Mouse (Mus musculus): ENCODE data around the gene Lmnb2. TPM values are rescaled to one million over a fixed set of nuclear protein-coding genes. Genes with fewer than 3 reads are reported as not detected.

Gene Lmnb2
- total RNA-seq, 2 experiments from 2014 or later = 24.0 to 28.1 TPM

DNA sequence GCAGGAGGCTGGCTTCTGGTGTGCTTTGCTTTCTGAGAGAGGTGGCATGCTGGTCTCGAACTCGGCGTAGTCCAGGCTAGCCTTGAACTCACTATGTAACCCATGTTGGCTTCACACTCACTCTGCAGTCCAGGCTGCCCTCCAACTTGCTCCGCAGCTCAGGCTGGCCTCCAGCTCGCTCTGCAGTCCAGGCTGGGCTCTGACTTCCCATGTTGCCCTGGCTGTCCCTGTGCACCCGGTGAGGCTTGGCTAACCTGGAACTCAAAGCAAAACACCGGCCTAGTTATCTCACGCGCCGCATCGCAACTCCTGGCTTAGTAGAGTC lies 62.3 kb downstream of the Lmnb2 start:
- DNase-seq = no peak

- peak; percentile 99 for DNase-seq
Measured at GRCm38 (mm10) chr10:80854913-80855748, 62.9 kb downstream of the Lmnb2 start, which contains the start of the genes Lsm7 and Sppl2b. Lsm7 (minus strand) TSS chr10:80855209. Sppl2b (plus strand) TSS chr10:80855275.

Other genes starting within 250 kb of the Lmnb2 start
- gene Mknk2, start 240.1 kb downstream of the Lmnb2 start, total RNA-seq (2021) = 100 to 1,000 TPM; 142 to 160 TPM
- gene Mob3a, start 216.3 kb downstream of the Lmnb2 start, total RNA-seq (2021) = 10 to 100 TPM in 1 of 2 experiments, 1 to 10 TPM in 1; 8.6 to 13.1 TPM
- 1 to 10 TPM; 4.3 to 6.1 TPM for gene Izumo4, start 216.1 kb downstream of the Lmnb2 start, total RNA-seq (2021)
- 10 to 100 TPM; 27.7 to 37.1 TPM for gene Ap3d1, start 176.0 kb downstream of the Lmnb2 start, total RNA-seq (2021)
- gene Dot1l, start 163.0 kb downstream of the Lmnb2 start, total RNA-seq (2021) = 10 to 100 TPM; 25.9 to 46.0 TPM
- gene Sf3a2, start 120.0 kb downstream of the Lmnb2 start, total RNA-seq (2021) = 10 to 100 TPM; 31.6 to 41.3 TPM
- gene Plekhj1, start 119.6 kb downstream of the Lmnb2 start, total RNA-seq (2021) = 10 to 100 TPM; 26.8 to 30.9 TPM
- under 1 TPM; 0.20 to 0.52 TPM for gene Amh, start 113.0 kb downstream of the Lmnb2 start, total RNA-seq (2021)
- gene Jsrp1, start 104.7 kb downstream of the Lmnb2 start, total RNA-seq (2021) = 100 to 1,000 TPM; 289 to 339 TPM
- 100 to 1,000 TPM; 846 to 935 TPM for gene Oaz1, start 91.6 kb downstream of the Lmnb2 start, total RNA-seq (2021)
- gene Lingo3, start 74.2 kb downstream of the Lmnb2 start, total RNA-seq (2021) = 10 to 100 TPM; 31.9 to 32.9 TPM
- gene Lsm7, start 63.0 kb downstream of the Lmnb2 start, total RNA-seq (2021) = 10 to 100 TPM; 36.8 to 42.4 TPM
- gene Sppl2b, start 63.0 kb downstream of the Lmnb2 start, total RNA-seq (2021) = 10 to 100 TPM; 30.5 to 33.0 TPM
- under 1 TPM in 1 of 2 experiments, not detected in 1; 0.07 TPM for gene Tmprss9, start 46.4 kb downstream of the Lmnb2 start, total RNA-seq (2021)
- 100 to 1,000 TPM; 113 to 127 TPM for gene Timm13, start 17.3 kb downstream of the Lmnb2 start, total RNA-seq (2021)
- gene Gadd45b, start 11.8 kb upstream of the Lmnb2 start, total RNA-seq (2021) = 10 to 100 TPM in 1 of 2 experiments, 1 to 10 TPM in 1; 9.0 to 15.9 TPM
- 1 to 10 TPM; 1.7 to 2.0 TPM for gene Gng7, start 96.7 kb upstream of the Lmnb2 start, total RNA-seq (2021)
- gene Diras1, start 107.4 kb upstream of the Lmnb2 start, total RNA-seq (2021) = under 1 TPM; 0.27 to 0.87 TPM
- gene Slc39a3, start 119.2 kb upstream of the Lmnb2 start, total RNA-seq (2021) = 10 to 100 TPM; 11.5 to 13.3 TPM
- 10 to 100 TPM; 82.2 to 84.4 TPM for gene Sgta, start 141.9 kb upstream of the Lmnb2 start, total RNA-seq (2021)
- 10 to 100 TPM; 26.4 to 27.1 TPM for gene Thop1, start 151.8 kb upstream of the Lmnb2 start, total RNA-seq (2021)
- 1 to 10 TPM in 1 of 2 experiments, under 1 TPM in 1; 0.87 to 2.1 TPM for gene Creb3l3, start 180.6 kb upstream of the Lmnb2 start, total RNA-seq (2021)
- 100 to 1,000 TPM; 170 to 177 TPM for gene Map2k2, start 187.7 kb upstream of the Lmnb2 start, total RNA-seq (2021)
- 10 to 100 TPM; 29.2 to 35.9 TPM for gene Zbtb7a, start 217.0 kb upstream of the Lmnb2 start, total RNA-seq (2021)
- 10 to 100 TPM; 10.7 to 13.8 TPM for gene Pias4, start 249.7 kb upstream of the Lmnb2 start, total RNA-seq (2021)

Measured in gastrocnemius, postnatal 10 days (tissue).